Comparison of ENCODE assay signal across 9 mouse cellular contexts in genomic region chr17:86203531-86204450, GRCm38 (mm10). TPM values are rescaled to one million over a fixed set of nuclear protein-coding genes. Genes with fewer than 3 reads are reported as not detected.
DNase-seq lines count a peak whose midpoint lies in the region; ATAC-seq lines count a peak whose summit lies in the region.
"Had no signal": no experiment of that assay in that cellular context is flagged by ENCODE, and none has a peak within 500 bp of the region (broad histone marks: within the 10 kb centered on the region; RNA-seq: fewer than 3 reads in every experiment).

No protein-coding gene starts in this region.

- no peak overlapping the region for H3K4me3 ChIP-seq in heart, embryonic 10.5 days
- no peak overlapping the region for H3K4me3 ChIP-seq in liver, embryonic 11.5 days (ENCODE audit: low read depth, low read length)

- H3K36me3 ChIP-seq in heart, embryonic 10.5 days, result no peaks in the 10 kb centered on the region
- H3K36me3 ChIP-seq in liver, embryonic 11.5 days (ENCODE audit: control insufficient read depth, insufficient read depth, low read length), result no peaks in the 10 kb centered on the region

- H3K4me1 ChIP-seq in heart, embryonic 10.5 days, result peaks cover 71% of the 10 kb centered on the region
- H3K4me1 ChIP-seq in liver, embryonic 11.5 days (replicated peaks; ENCODE audit: control insufficient read depth, insufficient read depth, low read length), result peaks cover 10% of the 10 kb centered on the region

- H3K9me3 ChIP-seq in heart, embryonic 10.5 days, result no peaks in the 10 kb centered on the region
- no peaks in the 10 kb centered on the region for H3K9me3 ChIP-seq in liver, embryonic 11.5 days (ENCODE audit: control insufficient read depth, low read length)

- no peak for ATAC-seq in liver, embryonic 11.5 days (replicated peaks; ENCODE audit: low FRiP score)

- no peak overlapping the region for H3K27ac ChIP-seq in heart, embryonic 10.5 days
- no peak overlapping the region for H3K27ac ChIP-seq in liver, embryonic 11.5 days (ENCODE audit: low read depth, low read length)

- no peak overlapping the region for H3K9ac ChIP-seq in liver, embryonic 11.5 days (ENCODE audit: low read depth, low read length)

- no peak overlapping the region for H3K4me2 ChIP-seq in liver, embryonic 11.5 days

- DNase-seq in heart, adult 18-20 months, result peak; percentile 61 to 62
- DNase-seq in heart, embryonic 10.5 days (ENCODE audit: low spot score), result no peak
- DNase-seq in cerebellum, adult 9-11 months, result peak; percentile 69
- peak; percentile 38 to 42 for DNase-seq in heart, postnatal 36 days
- DNase-seq in lung, postnatal 14 days, result peak; percentile 46
- no peak for DNase-seq in layer of hippocampus, postnatal 14 days (ENCODE audit: low spot score in 2 of 2)
- DNase-seq in liver, embryonic 11.5 days (ENCODE audit: low spot score), result no peak
- no peak for DNase-seq in frontal cortex, adult 2 months (ENCODE audit: extremely low spot score in 1 of 2, low spot score in 1 of 2)
- DNase-seq: liver had no signal

- 47% methylated on average over 20 of the region's 20 CpGs for WGBS in heart, embryonic 10.5 days
- 69% methylated on average over 20 of the region's 20 CpGs for WGBS in liver, embryonic 11.5 days

- intact Hi-C loops in heart, postnatal 36 days (cut with DNase I), result no loop called here

- no peaks in the 10 kb centered on the region for H3K27me3 ChIP-seq in heart, embryonic 10.5 days (ENCODE audit: insufficient read depth, poor library complexity, severe bottlenecking)
- no peaks in the 10 kb centered on the region for H3K27me3 ChIP-seq in liver, embryonic 11.5 days (replicated peaks; ENCODE audit: control insufficient read depth, insufficient read depth, low read length)

RNA-seq across cellular contexts. Expression of gene Prkce, which starts 36.2 kb away (rescaled TPM):
- 10 to 100 TPM; 26.1 to 27.0 TPM for total RNA-seq in heart, adult 18-20 months (2021)
- polyA plus RNA-seq in heart, embryonic 10.5 days (2016; fragmentation: Nextera tagmentation; extraction: Ambion mirVana), result 9.4 and 12.5 TPM in 2 replicates
- total RNA-seq in heart, postnatal 36 days (2021), result 10 to 100 TPM; 21.2 to 25.2 TPM
- 100 to 1,000 TPM; 380 TPM for total RNA-seq in layer of hippocampus, postnatal 14 days (2021)
- polyA plus RNA-seq in liver, embryonic 11.5 days (2014; fragmentation: Nextera tagmentation; extraction: Ambion mirVana), result 3.7 and 4.0 TPM in 2 replicates
- 83.3 and 96.6 TPM in 2 replicates for polyA plus RNA-seq in frontal cortex, adult 2 months (2012; rRNA removed)

RNA-seq across cellular contexts. Expression of gene Srbd1, which starts 58.8 kb away (rescaled TPM):
- 10 to 100 TPM; 12.5 to 13.0 TPM for total RNA-seq in heart, adult 18-20 months (2021)
- 12.7 and 15.4 TPM in 2 replicates for polyA plus RNA-seq in heart, embryonic 10.5 days (2016; fragmentation: Nextera tagmentation; extraction: Ambion mirVana)
- total RNA-seq in heart, postnatal 36 days (2021), result 10 to 100 TPM; 10.9 to 11.4 TPM
- total RNA-seq in layer of hippocampus, postnatal 14 days (2021), result 10 to 100 TPM; 13.0 to 13.6 TPM
- 11.5 and 13.3 TPM in 2 replicates for polyA plus RNA-seq in liver, embryonic 11.5 days (2014; fragmentation: Nextera tagmentation; extraction: Ambion mirVana)
- 7.1 and 8.2 TPM in 2 replicates for polyA plus RNA-seq in frontal cortex, adult 2 months (2012; rRNA removed)

Comparison
In these comparisons a context has a peak if more than half of its experiments do, and no peak if none do; other contexts are left out.
1. DNase-seq: peak in heart, adult 18-20 months (2 of 2), cerebellum, adult 9-11 months (single experiment), heart, postnatal 36 days (2 of 2) and lung, postnatal 14 days (single experiment); none in heart, embryonic 10.5 days (single experiment), layer of hippocampus, postnatal 14 days (0 of 2), liver, embryonic 11.5 days (single experiment) and frontal cortex, adult 2 months (0 of 2).
2. RNA of gene Prkce, which starts 36.2 kb away (total RNA-seq): 380 TPM in layer of hippocampus, postnatal 14 days; 26.1 to 27.0 TPM in heart, adult 18-20 months and 21.2 to 25.2 TPM in heart, postnatal 36 days; every median in the first group is over 10 times any median in the second.